Mouse (Mus musculus) stomach, embryonic 16.5 days (tissue): ENCODE measurements at regions not wholly inside any gene's neighbourhood (a gene's known extent, or its start where the extent isn't known, plus 50 kb on each side); places are given as distances from the start of the nearest gene placed in this dataset.
A peak's percentile ranks its signal among the peaks of the same experiment; 100 is the strongest.

Experiments
- ATAC-seq: fragments of 200-750 bp; cut with Nextera tagmentation; 2 replicates; pipeline ENCODE4 v1.8.0; 2017; ENCODE audit warnings: moderate number of reproducible peaks, moderate TSS enrichment; ENCODE audit not compliant: insufficient read depth, low FRiP score
- H3K27ac ChIP-seq: fragments of 300-500 bp; sonication (generic); 2 replicates; pipeline ENCODE4 v1.5.1; 2014; ENCODE audit warnings: low read length
- H3K27me3 ChIP-seq: fragments of 300-500 bp; sonication (generic); 2 replicates; pipeline ENCODE4 v1.6.1; 2014; ENCODE audit warnings: low read length, control low read depth, mixed read lengths; ENCODE audit not compliant: control insufficient read depth, insufficient read depth
- H3K36me3 ChIP-seq: fragments of 300-500 bp; sonication (generic); 2 replicates; pipeline ENCODE4 v1.6.1; 2014; ENCODE audit warnings: low read length; ENCODE audit not compliant: control insufficient read depth, insufficient read depth
- H3K4me1 ChIP-seq: fragments of 300-500 bp; sonication (generic); 2 replicates; pipeline ENCODE4 v1.6.1; 2014; ENCODE audit warnings: low read length, control low read depth, mixed read lengths; ENCODE audit not compliant: control insufficient read depth, insufficient read depth
- H3K4me2 ChIP-seq: fragments of 300-500 bp; sonication (generic); 2 replicates; pipeline ENCODE4 v1.6.1; 2014; ENCODE audit warnings: low read depth, low read length, mixed read lengths
- H3K4me3 ChIP-seq: fragments of 300-500 bp; sonication (generic); replicated peaks from 2 replicates; pipeline ENCODE4 v1.5.1; 2014; ENCODE audit warnings: mild to moderate bottlenecking, low read length
- H3K9ac ChIP-seq: fragments of 300-500 bp; sonication (generic); 2 replicates; pipeline ENCODE4 v1.6.1; 2014; ENCODE audit warnings: low read length
- H3K9me3 ChIP-seq: fragments of 300-500 bp; sonication (generic); replicated peaks from 2 replicates; pipeline ENCODE4 v1.6.1; 2016; ENCODE audit warnings: low read length, control low read depth; ENCODE audit not compliant: control insufficient read depth
- WGBS: fragments of 180-500 bp; shearing (Covaris S2); extraction: QIAGEN DNeasy Blood & Tissue Kit; methylation state at CpG from one replicate; pipeline ENCODE4 v1.1.7; 2014; 5-methylcytosine and 5-hydroxymethylcytosine counted together

GRCm38 (mm10) chr15:40339746-40340145 is 205.6 kb downstream of the 9330182O14Rik start:
- Histone ChIP-seq H3K4me1 (no peaks in the 10 kb centered on the region), H3K27me3 (no peaks in the 10 kb centered on the region), H3K9ac (no peak overlapping the region), H3K27ac (no peak overlapping the region), H3K9me3 (no peaks in the 10 kb centered on the region), H3K4me2 (no peak overlapping the region), H3K4me3 (no peak overlapping the region), H3K36me3 (no peaks in the 10 kb centered on the region)
- WGBS, result 63% methylated on average over 2 of the region's 2 CpGs
- ATAC-seq, result no peak

GRCm38 (mm10) chr15:40340269-40340668 is 206.1 kb downstream of the 9330182O14Rik start:
- no peaks in the 10 kb centered on the region for H3K4me1 ChIP-seq
- no peaks in the 10 kb centered on the region for H3K27me3 ChIP-seq
- no peak for ATAC-seq
- no peak overlapping the region for H3K9ac ChIP-seq
- H3K27ac ChIP-seq, result no peak overlapping the region
- no peak overlapping the region for H3K4me3 ChIP-seq
- no peaks in the 10 kb centered on the region for H3K36me3 ChIP-seq
- H3K9me3 ChIP-seq, result no peaks in the 10 kb centered on the region
- WGBS, result 58% methylated on average over 1 of the region's 1 CpGs
- no peak overlapping the region for H3K4me2 ChIP-seq

- H3K4me1 ChIP-seq, result no peaks in the 10 kb centered on the region
- no peak overlapping the region for H3K4me2 ChIP-seq
- no peak overlapping the region for H3K27ac ChIP-seq
- no peaks in the 10 kb centered on the region for H3K36me3 ChIP-seq
- H3K4me3 ChIP-seq, result no peak overlapping the region
- H3K9ac ChIP-seq, result no peak overlapping the region
- H3K27me3 ChIP-seq, result no peaks in the 10 kb centered on the region
- no peak for ATAC-seq
- H3K9me3 ChIP-seq, result no peaks in the 10 kb centered on the region
These were observed 217.3 kb downstream of the 9330182O14Rik start for GRCm38 (mm10) chr15:40351473-40351872.

GRCm38 (mm10) chr15:40354802-40355487 is 220.8 kb downstream of the 9330182O14Rik start:
- Histone ChIP-seq H3K4me3 (peak overlapping the region; percentile 10; the same call in 1 of the 2 replicates), H3K36me3 (no peaks in the 10 kb centered on the region), H3K27ac (no peak overlapping the region), H3K4me1 (no peaks in the 10 kb centered on the region), H3K27me3 (no peaks in the 10 kb centered on the region), H3K9ac (no peak overlapping the region), H3K9me3 (no peaks in the 10 kb centered on the region), H3K4me2 (peak overlapping the region; percentile 34)
- WGBS, result 38% methylated on average over 10 of the region's 10 CpGs
- ATAC-seq, result no peak

- H3K27me3 ChIP-seq, result no peaks in the 10 kb centered on the region
- WGBS, result 89% methylated on average over 3 of the region's 3 CpGs
- no peak overlapping the region for H3K9ac ChIP-seq
These were observed 221.9 kb downstream of the 9330182O14Rik start for GRCm38 (mm10) chr15:40356096-40356495.

GRCm38 (mm10) chr15:40358341-40358740 is 224.2 kb downstream of the 9330182O14Rik start:
- Histone ChIP-seq H3K9ac (no peak overlapping the region), H3K36me3 (no peaks in the 10 kb centered on the region), H3K4me1 (no peaks in the 10 kb centered on the region), H3K9me3 (no peaks in the 10 kb centered on the region), H3K27me3 (no peaks in the 10 kb centered on the region), H3K4me2 (no peak overlapping the region), H3K27ac (no peak overlapping the region), H3K4me3 (no peak overlapping the region)
- ATAC-seq, result no peak
- 33% methylated on average over 2 of the region's 2 CpGs for WGBS

More at GRCm38 (mm10) chr15:40356096-40356495, 221.9 kb downstream of the 9330182O14Rik start:
- H3K4me3 ChIP-seq, result no peak overlapping the region
- no peaks in the 10 kb centered on the region for H3K36me3 ChIP-seq
- H3K4me2 ChIP-seq, result no peak overlapping the region
- H3K27ac ChIP-seq, result no peak overlapping the region
- H3K9me3 ChIP-seq, result no peaks in the 10 kb centered on the region
- ATAC-seq, result no peak
- no peaks in the 10 kb centered on the region for H3K4me1 ChIP-seq

- Histone ChIP-seq H3K4me2 (no peak overlapping the region), H3K9me3 (no peaks in the 10 kb centered on the region), H3K9ac (no peak overlapping the region), H3K27ac (no peak overlapping the region), H3K4me1 (peaks cover 9% of the 10 kb centered on the region; the same call in 1 of the 2 replicates), H3K4me3 (no peak overlapping the region), H3K27me3 (no peaks in the 10 kb centered on the region), H3K36me3 (no peaks in the 10 kb centered on the region)
- ATAC-seq, result no peak
- 89% methylated on average over 11 of the region's 11 CpGs for WGBS
These were observed 227.8 kb downstream of the 9330182O14Rik start for GRCm38 (mm10) chr15:40361849-40362533.

- no peak overlapping the region for H3K9ac ChIP-seq
- H3K4me2 ChIP-seq, result no peak overlapping the region
- H3K27ac ChIP-seq, result no peak overlapping the region; the same call in 1 of the 2 replicates
- no peaks in the 10 kb centered on the region for H3K27me3 ChIP-seq
- no peak overlapping the region for H3K4me3 ChIP-seq
- H3K9me3 ChIP-seq, result no peaks in the 10 kb centered on the region
- 35% methylated on average over 1 of the region's 1 CpGs for whole genome bisulfite sequencing
- H3K4me1 ChIP-seq, result peaks cover 12% of the 10 kb centered on the region
- H3K36me3 ChIP-seq, result no peaks in the 10 kb centered on the region
- ATAC-seq, result no peak
These were observed 230.1 kb downstream of the 9330182O14Rik start for GRCm38 (mm10) chr15:40364221-40364621.

- no peak overlapping the region for H3K27ac ChIP-seq
- peak; percentile 25; the same call in 1 of the 2 replicates for ATAC-seq
- no peak overlapping the region for H3K4me2 ChIP-seq
- H3K36me3 ChIP-seq, result no peaks in the 10 kb centered on the region
- H3K9me3 ChIP-seq, result no peaks in the 10 kb centered on the region
- H3K4me1 ChIP-seq, result peaks cover 12% of the 10 kb centered on the region
- H3K27me3 ChIP-seq, result no peaks in the 10 kb centered on the region
- H3K9ac ChIP-seq, result no peak overlapping the region
- no peak overlapping the region for H3K4me3 ChIP-seq
These were observed 231.4 kb downstream of the 9330182O14Rik start for GRCm38 (mm10) chr15:40365613-40366012.
